8 mouse cellular contexts compared by ENCODE assay signal in the genomic region with DNA sequence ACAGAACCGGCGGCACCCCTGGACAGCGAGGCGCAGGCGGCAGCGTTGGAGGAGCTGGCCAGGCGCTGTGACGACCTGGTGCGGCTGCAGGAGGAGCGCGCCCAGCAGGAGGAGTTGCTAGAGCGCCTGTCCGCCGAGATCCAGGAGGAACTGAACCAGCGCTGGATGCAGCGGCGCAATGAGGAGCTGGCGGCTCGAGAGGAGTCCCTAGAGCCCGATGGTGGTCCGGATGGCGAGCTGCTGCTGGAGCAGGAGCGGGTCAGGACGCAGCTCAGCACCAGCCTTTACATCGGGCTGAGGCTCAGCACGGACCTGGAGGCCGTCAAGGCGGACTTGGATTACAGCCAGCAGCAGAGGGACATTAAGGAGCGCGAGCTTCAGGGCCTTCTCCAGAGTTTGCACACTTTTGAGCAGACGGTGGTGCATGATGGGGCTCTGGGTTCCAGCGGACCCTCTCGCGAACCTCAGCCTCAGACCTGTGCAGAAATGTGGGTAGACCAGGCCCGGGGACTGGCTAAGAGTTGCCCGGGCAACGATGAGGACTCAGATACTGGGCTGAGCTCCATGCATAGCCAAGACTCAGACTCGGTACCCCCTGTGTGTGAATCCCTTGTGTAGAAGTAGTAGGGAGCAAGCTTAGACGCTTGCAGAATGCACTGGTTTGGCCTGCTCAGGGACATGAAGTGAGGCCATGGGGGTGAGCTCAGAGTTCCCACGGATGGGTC. TPM values are rescaled to one million over a fixed set of nuclear protein-coding genes. Genes with fewer than 3 reads are reported as not detected.
DNase-seq lines count a peak whose midpoint lies in the region; ATAC-seq and TF ChIP-seq lines count a peak whose summit lies in the region.

No protein-coding gene starts in this region.

- no peak for TF ChIP-seq CTCF in testis, adult 2 months (IDR thresholded peaks at IDR 0.05; ENCODE audit: control insufficient read depth, insufficient read depth, insufficient replicate concordance, low read depth, low read length)
- TF ChIP-seq CTCF in heart, postnatal 0 days (IDR thresholded peaks at IDR 0.05; ENCODE audit: low read depth), result peak; percentile 19; the same call in 1 of the 2 replicates

- DNase-seq in testis, postnatal 10 days (ENCODE audit: low spot score), result no peak
- no peak for DNase-seq in heart, postnatal 0 days (ENCODE audit: low spot score)
- peak; percentile 49 to 73 for DNase-seq in kidney, postnatal 25 days
- DNase-seq in urinary bladder, adult 2 months (ENCODE audit: low spot score), result no peak

- peak overlapping the region; percentile 62 for H3K4me3 ChIP-seq in testis, adult 2 months (ENCODE audit: control insufficient read depth, low read depth, low read length)
- peak overlapping the region; percentile 53 for H3K4me3 ChIP-seq in embryonic facial prominence, embryonic 13.5 days
- peak overlapping the region; percentile 52 for H3K4me3 ChIP-seq in heart, postnatal 0 days (ENCODE audit: low read depth, low read length)
- peak overlapping the region; percentile 61 for H3K4me3 ChIP-seq in stomach, embryonic 15.5 days (replicated peaks)

- 3% methylated on average over 40 of the region's 40 CpGs for WGBS in embryonic facial prominence, embryonic 13.5 days
- 9% methylated on average over 40 of the region's 40 CpGs for WGBS in heart, postnatal 0 days
- WGBS in stomach, embryonic 15.5 days, result 4% methylated on average over 40 of the region's 40 CpGs

- no peaks in the 10 kb centered on the region; the same call in 1 of the 2 replicates for H3K27me3 ChIP-seq in testis, adult 2 months (ENCODE audit: control insufficient read depth, insufficient read depth, low read length)
- H3K27me3 ChIP-seq in embryonic facial prominence, embryonic 13.5 days, result peaks cover 43% of the 10 kb centered on the region
- peaks cover 27% of the 10 kb centered on the region for H3K27me3 ChIP-seq in heart, postnatal 0 days (ENCODE audit: control insufficient read depth, insufficient read depth, low read length)
- peaks cover 14% of the 10 kb centered on the region for H3K27me3 ChIP-seq in stomach, embryonic 15.5 days (replicated peaks)

- no peak overlapping the region for H3K27ac ChIP-seq in testis, adult 2 months (ENCODE audit: control insufficient read depth, insufficient read depth, low read depth, low read length)
- H3K27ac ChIP-seq in embryonic facial prominence, embryonic 13.5 days, result peak overlapping the region; percentile 41
- no peak overlapping the region for H3K27ac ChIP-seq in heart, postnatal 0 days (ENCODE audit: low read depth)
- peak overlapping the region; percentile 41; the same call in 1 of the 2 replicates for H3K27ac ChIP-seq in stomach, embryonic 15.5 days

- H3K4me2 ChIP-seq in embryonic facial prominence, embryonic 13.5 days, result peak overlapping the region; percentile 92
- H3K4me2 ChIP-seq in heart, postnatal 0 days (ENCODE audit: low read depth, low read length), result peak overlapping the region; percentile 74
- H3K4me2 ChIP-seq in stomach, embryonic 15.5 days, result peak overlapping the region; percentile 96

- no peaks in the 10 kb centered on the region for H3K9me3 ChIP-seq in embryonic facial prominence, embryonic 13.5 days
- H3K9me3 ChIP-seq in heart, postnatal 0 days (replicated peaks; ENCODE audit: control insufficient read depth, low read length), result no peaks in the 10 kb centered on the region
- H3K9me3 ChIP-seq in stomach, embryonic 15.5 days, result no peaks in the 10 kb centered on the region

- peak overlapping the region; percentile 70 for H3K9ac ChIP-seq in embryonic facial prominence, embryonic 13.5 days
- H3K9ac ChIP-seq in heart, postnatal 0 days (replicated peaks; ENCODE audit: low read depth, low read length), result peak overlapping the region; percentile 31; the same call in 1 of the 2 replicates
- peak overlapping the region; percentile 34; the same call in 1 of the 2 replicates for H3K9ac ChIP-seq in stomach, embryonic 15.5 days

- ATAC-seq in embryonic facial prominence, embryonic 13.5 days (ENCODE audit: insufficient number of reproducible peaks, insufficient read depth, low FRiP score, low TSS enrichment, low read depth), result no peak
- no peak for ATAC-seq in heart, postnatal 0 days (ENCODE audit: insufficient read depth, low read depth)
- ATAC-seq in megakaryocyte, adult 5-6 weeks (ENCODE audit: poor library complexity, severe bottlenecking), result peak; percentile 60
- no peak for ATAC-seq in stomach, embryonic 15.5 days (ENCODE audit: insufficient read depth, low FRiP score, low read depth)

- no peaks in the 10 kb centered on the region for H3K36me3 ChIP-seq in testis, adult 2 months (ENCODE audit: control insufficient read depth, insufficient read depth, low read length)
- no peaks in the 10 kb centered on the region for H3K36me3 ChIP-seq in embryonic facial prominence, embryonic 13.5 days
- no peaks in the 10 kb centered on the region for H3K36me3 ChIP-seq in heart, postnatal 0 days (replicated peaks; ENCODE audit: control insufficient read depth, insufficient read depth, low read length)
- H3K36me3 ChIP-seq in stomach, embryonic 15.5 days, result no peaks in the 10 kb centered on the region

- TF ChIP-seq POLR2A in testis, adult 2 months (IDR thresholded peaks at IDR 0.05; ENCODE audit: control insufficient read depth, low read depth, low read length), result no peak

- H3K4me1 ChIP-seq in testis, adult 2 months (ENCODE audit: control insufficient read depth, insufficient read depth, low read length), result peaks cover 9% of the 10 kb centered on the region
- peaks cover 32% of the 10 kb centered on the region for H3K4me1 ChIP-seq in embryonic facial prominence, embryonic 13.5 days
- peaks cover 8% of the 10 kb centered on the region; the same call in 1 of the 2 replicates for H3K4me1 ChIP-seq in heart, postnatal 0 days (ENCODE audit: control insufficient read depth, insufficient read depth)
- H3K4me1 ChIP-seq in stomach, embryonic 15.5 days, result peaks cover 23% of the 10 kb centered on the region

- no peak for TF ChIP-seq EP300 in heart, postnatal 0 days (IDR thresholded peaks at IDR 0.05; ENCODE audit: low read depth)

RNA-seq across cellular contexts. Expression of a gene that starts 1.5 kb away (rescaled TPM):
- 0.79 and 0.82 TPM in 2 replicates for polyA plus RNA-seq in testis, adult 2 months (2012; rRNA removed)
- 2.4 and 3.8 TPM in 2 replicates for polyA plus RNA-seq in embryonic facial prominence, embryonic 13.5 days (2015; fragmentation: Nextera tagmentation; extraction: Ambion mirVana)
- 0.23 and 2.1 TPM in 2 replicates for total RNA-seq in heart, postnatal 0 days (2014; rRNA removed; ENCODE audit: low replicate concordance)
- polyA plus RNA-seq in heart, postnatal 0 days (2015; fragmentation: Nextera tagmentation; extraction: Ambion mirVana), result 2.4 and 2.8 TPM in 2 replicates
- not detected in 2 replicates for total RNA-seq in megakaryocyte, adult 5-6 weeks (2015)
- total RNA-seq in megakaryocyte, adult 5-6 weeks (2017), result 0.08 TPM in 1 of 2 replicates, not detected in the other
- 9.7 and 11.1 TPM in 2 replicates for polyA plus RNA-seq in stomach, embryonic 15.5 days (2015; fragmentation: Nextera tagmentation; extraction: Ambion mirVana)
- polyA plus RNA-seq in urinary bladder, adult 2 months (2012; rRNA removed), result 0.50 and 0.71 TPM in 2 replicates

Comparison
In these comparisons a context has a peak if more than half of its experiments do, and no peak if none do; other contexts are left out.
1. H3K27ac ChIP-seq: peak in embryonic facial prominence, embryonic 13.5 days (single experiment) and stomach, embryonic 15.5 days (single experiment); none in testis, adult 2 months (single experiment) and heart, postnatal 0 days (single experiment).
2. DNase-seq: peak in kidney, postnatal 25 days (2 of 2); none in testis, postnatal 10 days (single experiment), heart, postnatal 0 days (single experiment) and urinary bladder, adult 2 months (single experiment).
3. Peak in every context shown above with its lines, with median percentiles within 50 percentile points of each other: H3K4me3 ChIP-seq, H3K4me2 ChIP-seq and H3K9ac ChIP-seq.